Mouse (Mus musculus) frontal cortex, adult (tissue): ENCODE measurements at regions not wholly inside any gene's neighbourhood (a gene's known extent, or its start where the extent isn't known, plus 50 kb on each side); places are given as distances from the start of the nearest gene placed in this dataset.

ENCODE experiments used
- ATAC-seq: cut with Nextera tagmentation; 2 replicates; pipeline ENCODE4 v1.9.2; 2017; ENCODE audit warnings: mild to moderate bottlenecking, moderate library complexity, mixed read lengths; ENCODE audit not compliant: low TSS enrichment

- ATAC-seq = no peak
Measured at GRCm38 (mm10) chr8:44512876-44513275, 422.4 kb upstream of the Fat1 start.

GRCm38 (mm10) chr8:44525915-44526314 is 409.3 kb upstream of the Fat1 start:
- ATAC-seq = no peak

GRCm38 (mm10) chr8:44529696-44530095 is 405.6 kb upstream of the Fat1 start:
- ATAC-seq = no peak

- ATAC-seq = no peak
Measured at GRCm38 (mm10) chr8:44548885-44549284, 386.4 kb upstream of the Fat1 start.

- no peak for ATAC-seq
Measured at GRCm38 (mm10) chr8:44559161-44559560, 376.1 kb upstream of the Fat1 start.

GRCm38 (mm10) chr8:44576314-44576858 is 358.9 kb upstream of the Fat1 start:
- no peak for ATAC-seq

- ATAC-seq = no peak
Measured at GRCm38 (mm10) chr8:44576993-44577392, 358.3 kb upstream of the Fat1 start.
